Mouse (Mus musculus) left cerebral cortex, adult 8-10 months (tissue): Measurements from ENCODE around the gene Avil. TPM values are rescaled to one million over a fixed set of nuclear protein-coding genes. Genes with fewer than 3 reads are reported as not detected.
"Not testable (repeated sequence)": the region's sequence is repeated elsewhere in the genome, so short reads cannot be mapped to it uniquely, and the experiment has no call there.

ENCODE experiments used
- DNase-seq, 2 experiments: peaks; one replicate each; pipeline ENCODE4 v3.0.0; 2022; ENCODE audit warnings: low spot score in 2 of 2
- microRNA-seq, 2 experiments: library from miRNA; unstranded; fragments of <30 nt; microRNA quantifications; one replicate each; pipeline ENCODE4 v1.2.0; 2022
- total RNA-seq, 4 experiments: library from RNA; stranded (reverse); gene quantifications; 2 replicates each; pipeline ENCODE4 v1.2.4; 2022

The Avil gene
- total RNA-seq, 4 experiments from 2014 or later = 0.13 to 0.21 (median 0.17) TPM

GRCm38 (mm10) chr10:127059174-127059967, 58.9 kb downstream of the Avil start:
- DNase-seq = no peak

- no peak for DNase-seq
Observed at GRCm38 (mm10) chr10:127059968-127060916, 59.7 kb downstream of the Avil start, which contains the start of gene March9. TSS of gene March9 (minus strand) at chr10:127060184.

- no peak for DNase-seq
Observed at GRCm38 (mm10) chr10:127061085-127061484, 60.6 kb downstream of the Avil start.

DNA sequence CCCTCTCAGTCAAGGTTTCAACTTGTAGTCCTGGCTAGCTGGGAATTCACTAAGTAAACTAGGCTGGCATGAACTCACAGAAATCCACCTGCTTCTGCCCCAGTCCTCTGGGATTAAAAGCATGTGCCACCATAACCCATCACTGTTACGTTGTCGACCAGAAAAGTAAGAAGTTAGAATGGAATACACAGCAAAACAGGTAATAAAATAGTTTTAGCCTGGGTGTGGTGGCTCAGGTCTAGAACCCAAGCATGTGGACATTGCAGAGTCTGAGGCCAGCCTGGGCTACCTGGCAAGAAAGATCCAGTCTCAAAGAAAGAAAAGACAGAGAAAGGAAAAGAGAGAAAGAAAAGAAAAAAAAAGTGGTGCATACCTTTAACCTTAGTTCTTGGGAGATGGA, 61.0 kb downstream of the Avil start:
- peak in 1 of 2 experiments; percentile 18 for DNase-seq

DNA sequence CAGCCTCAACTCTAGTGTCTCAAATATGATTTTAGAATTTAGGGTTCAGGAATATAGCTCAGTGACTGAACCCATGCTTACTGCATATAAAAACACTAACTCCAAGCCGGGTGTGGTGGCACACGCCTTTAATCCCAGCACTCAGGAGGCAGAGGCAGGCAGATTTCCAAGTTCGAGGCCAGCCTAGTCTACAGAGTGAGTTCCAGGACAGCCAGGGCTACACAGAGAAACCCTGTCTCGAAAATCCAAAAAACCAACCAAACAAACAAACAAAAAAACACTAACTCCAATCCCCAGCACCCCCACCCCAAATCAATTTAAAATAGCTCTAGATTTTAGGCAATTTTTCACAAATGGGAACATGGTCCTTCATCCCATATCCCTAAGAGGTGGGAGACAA, 61.6 kb downstream of the Avil start:
- not testable (repeated sequence) for DNase-seq

- DNase-seq = no peak
Observed at GRCm38 (mm10) chr10:127062503-127062902, 62.0 kb downstream of the Avil start.

DNA sequence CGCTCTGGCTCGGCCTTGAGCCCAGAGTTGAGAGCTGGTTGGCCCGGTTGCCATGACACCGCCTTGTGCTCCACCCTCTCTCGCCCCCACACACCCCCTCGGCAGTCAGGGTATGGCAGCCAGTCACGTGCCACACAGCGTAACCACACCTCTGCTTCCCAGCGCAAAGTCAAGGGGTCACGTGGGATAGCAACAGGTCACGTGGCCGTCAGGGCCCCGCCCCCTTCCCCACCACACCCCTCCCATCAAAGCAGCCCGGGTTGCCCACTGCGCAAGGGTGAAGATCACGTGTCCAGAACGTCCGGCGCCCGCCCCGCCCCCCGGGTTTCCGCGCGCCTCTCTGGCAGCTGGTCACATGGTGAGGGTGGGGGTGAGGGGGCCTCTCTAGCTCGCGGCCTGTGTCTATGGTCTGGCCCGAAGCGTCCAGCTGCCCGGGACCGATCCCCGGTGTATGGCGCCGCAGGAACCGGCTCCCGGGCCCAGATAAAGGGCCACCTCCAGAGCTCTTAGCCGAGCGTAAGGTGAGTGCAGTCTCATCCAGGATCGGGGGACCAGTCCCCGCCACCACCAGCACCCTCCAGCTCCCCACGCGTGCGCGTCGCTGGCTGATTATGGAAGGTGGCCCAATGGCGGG, 62.8 kb downstream of the Avil start, which contains the start of gene Cdk4:
TSS of gene Cdk4 (plus strand) at position 296 of the 634 bp plus-strand sequence.
- DNase-seq = peak; percentile 97 to 98

- DNase-seq = no peak
Observed at GRCm38 (mm10) chr10:127063913-127064870, 63.7 kb downstream of the Avil start.

DNA sequence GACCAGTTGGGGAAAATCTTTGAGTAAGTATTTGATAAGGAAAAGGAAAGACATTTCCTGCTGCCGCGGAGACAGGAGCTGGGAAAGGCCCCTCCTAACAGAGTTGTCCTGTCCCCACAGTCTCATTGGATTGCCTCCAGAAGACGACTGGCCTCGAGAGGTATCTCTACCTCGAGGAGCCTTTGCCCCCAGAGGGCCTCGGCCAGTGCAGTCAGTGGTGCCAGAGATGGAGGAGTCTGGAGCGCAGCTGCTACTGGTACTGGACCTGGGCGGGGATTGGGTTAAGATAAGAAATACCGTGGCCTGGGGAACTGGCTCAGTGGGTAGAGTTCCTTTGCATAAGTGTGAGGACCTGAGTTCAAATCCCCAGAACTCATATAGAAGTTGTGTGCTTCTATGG, 65.5 kb downstream of the Avil start:
- DNase-seq = no peak

DNA sequence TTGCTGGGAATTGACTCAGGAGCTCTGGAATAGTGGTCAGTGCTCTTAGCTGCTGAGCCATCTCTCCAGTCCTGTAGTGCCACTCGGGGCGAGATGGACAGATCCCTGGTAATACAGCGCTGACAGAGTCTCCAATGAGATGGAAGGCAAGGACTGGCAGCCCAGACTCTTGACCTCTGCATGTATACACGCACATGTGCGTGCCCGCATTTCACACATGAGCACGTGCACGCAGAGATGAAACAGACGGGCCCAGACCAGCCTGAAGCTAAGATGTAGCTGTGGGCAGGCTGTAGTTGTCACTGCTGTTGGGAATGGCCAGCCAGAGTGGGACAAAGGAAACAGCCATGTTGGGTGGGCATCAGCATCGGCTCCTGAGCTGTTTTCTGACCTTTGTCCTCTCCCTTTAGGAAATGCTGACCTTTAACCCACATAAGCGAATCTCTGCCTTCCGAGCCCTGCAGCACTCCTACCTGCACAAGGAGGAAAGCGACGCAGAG, 66.1 kb downstream of the Avil start:
- DNase-seq = no peak

DNA sequence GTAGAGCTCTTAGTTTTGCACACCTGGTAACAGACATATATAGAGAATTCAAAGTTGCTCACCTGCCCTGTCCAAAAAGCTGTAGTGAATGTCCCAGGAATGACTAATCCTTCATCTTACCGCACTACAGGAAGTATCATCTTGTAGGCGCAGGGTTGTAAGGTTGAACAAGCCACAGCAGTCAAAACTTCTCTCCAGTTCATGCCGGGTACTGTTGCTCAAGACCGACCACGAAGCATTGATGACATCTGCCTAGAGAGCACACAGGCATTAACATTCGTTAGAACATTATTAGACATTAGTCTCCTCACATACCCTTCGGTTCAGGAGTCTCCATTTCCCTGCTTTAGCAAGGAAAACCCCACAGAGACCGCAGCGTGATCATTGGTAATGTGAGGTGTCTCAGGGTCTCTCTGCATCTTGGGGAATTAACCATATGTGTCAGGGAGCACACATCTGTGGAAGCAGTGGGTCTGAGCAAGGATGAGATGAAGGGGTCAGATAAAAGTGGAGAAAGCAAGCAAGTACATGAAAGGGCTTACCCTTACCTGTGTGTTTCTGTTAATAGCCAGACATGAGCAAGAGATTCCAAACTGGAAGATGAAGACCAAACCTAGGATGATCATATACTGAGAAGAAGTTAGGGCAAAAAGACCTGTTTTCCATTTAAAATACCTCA, 68.0 kb downstream of the Avil start:
- DNase-seq = no peak

DNA sequence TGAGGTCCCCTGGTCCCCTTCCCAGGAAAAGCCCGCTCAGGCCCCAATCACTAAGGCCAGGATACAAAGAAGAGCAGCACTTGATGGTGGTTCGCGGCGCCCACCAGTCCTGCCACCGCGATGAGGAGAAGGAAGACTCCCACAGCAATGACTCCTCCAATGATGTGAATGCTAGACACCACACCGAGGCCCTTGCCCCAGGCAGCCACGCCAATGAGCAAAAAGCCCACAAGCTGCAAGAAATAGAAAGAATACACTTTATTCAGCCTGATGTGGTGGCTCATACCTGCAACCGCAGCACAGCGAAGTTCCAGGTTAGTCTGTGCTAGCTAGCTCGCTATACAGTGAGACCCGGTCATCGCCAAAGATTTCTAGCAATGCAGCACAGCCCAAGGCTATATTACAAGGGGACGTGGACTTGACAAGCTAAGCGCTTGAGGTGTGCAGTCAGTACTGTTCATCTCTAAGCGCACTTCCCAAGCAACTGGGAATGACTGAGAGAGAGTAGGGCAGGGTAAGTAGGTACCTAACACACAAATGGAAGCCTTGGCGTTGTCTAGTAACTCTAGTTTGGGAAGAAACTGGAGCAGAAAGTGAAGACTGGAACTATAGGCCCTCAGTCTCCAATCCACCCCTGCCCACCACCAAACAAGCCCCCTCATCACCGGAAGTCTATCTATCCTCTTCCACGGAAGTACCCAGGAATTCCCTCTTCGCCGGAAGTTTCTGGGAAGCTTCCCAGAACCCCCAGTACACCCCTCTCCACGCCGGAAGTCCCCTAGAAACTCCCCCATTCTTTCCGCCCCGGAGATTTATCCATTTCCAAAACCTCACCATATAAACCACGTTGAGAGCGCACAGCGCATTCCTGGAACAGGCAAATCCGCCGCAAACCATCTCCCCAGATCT, 69.0 kb downstream of the Avil start:
- no peak for DNase-seq

Small RNA genes within 50 kb of the gene (microRNA-seq; reads per million reads assigned to microRNA genes)
- gene Mir26a-2 (13.7 to 34.0 reads per million in 2 experiments), gene Mir546 (0 reads per million in 2 experiments)

Other genes with a start within 250 kb of the Avil start
- gene Atp23, start 99.4 kb upstream of the Avil start, total RNA-seq = 10 to 100 TPM; 10.5 to 13.4 (median 11.8) TPM
- 10 to 100 TPM; 74.8 to 83.4 (median 82.5) TPM for gene Ctdsp2, start 22.0 kb upstream of the Avil start, total RNA-seq
- gene Tsfm, start 30.1 kb downstream of the Avil start, total RNA-seq = 10 to 100 TPM; 22.8 to 36.1 (median 30.0) TPM
- 10 to 100 TPM; 10.4 to 11.8 (median 11.2) TPM for gene Mettl1, start 40.7 kb downstream of the Avil start, total RNA-seq
- gene Eef1akmt3, start 40.8 kb downstream of the Avil start, total RNA-seq = under 1 TPM in 3 of 4 experiments, not detected in 1; 0.11 to 0.30 (median 0.14) TPM
- gene Cyp27b1, start 47.5 kb downstream of the Avil start, total RNA-seq = under 1 TPM; 0.30 to 0.46 (median 0.41) TPM
- gene March9, start 59.5 kb downstream of the Avil start, total RNA-seq = 10 to 100 TPM; 19.8 to 21.5 (median 21.2) TPM
- 10 to 100 TPM; 79.8 to 91.4 (median 85.4) TPM for gene Cdk4, start 62.8 kb downstream of the Avil start, total RNA-seq
- 10 to 100 TPM; 60.9 to 63.2 (median 62.1) TPM for gene Tspan31, start 69.6 kb downstream of the Avil start, total RNA-seq
- 100 to 1,000 TPM; 595 to 685 (median 631) TPM for gene Agap2, start 74.6 kb downstream of the Avil start, total RNA-seq
- 100 to 1,000 TPM; 112 to 130 (median 122) TPM for gene Os9, start 120.4 kb downstream of the Avil start, total RNA-seq
- gene B4galnt1, start 164.5 kb downstream of the Avil start, total RNA-seq = 100 to 1,000 TPM; 105 to 118 (median 112) TPM
- 1 to 10 TPM; 5.8 to 7.4 (median 6.9) TPM for gene Slc26a10, start 179.9 kb downstream of the Avil start, total RNA-seq
- 100 to 1,000 TPM; 153 to 178 (median 174) TPM for gene Arhgef25, start 189.4 kb downstream of the Avil start, total RNA-seq
- gene Dtx3, start 195.0 kb downstream of the Avil start, total RNA-seq = 100 to 1,000 TPM; 211 to 218 (median 216) TPM
- gene Pip4k2c, start 210.9 kb downstream of the Avil start, total RNA-seq = 100 to 1,000 TPM; 104 to 112 (median 106) TPM